Mouse (Mus musculus) stomach, postnatal 0 days (tissue): ENCODE measurements around the gene Ttc23.

Experiments
- CTCF ChIP-seq: IDR thresholded peaks from 2 replicates; pipeline ENCODE4 v1.5.1; 2016; ENCODE audit warnings: antibody characterized with exemption, low read depth, mild to moderate bottlenecking, moderate library complexity
- EP300 ChIP-seq: optimal IDR thresholded peaks from 2 replicates; pipeline ENCODE3; 2016; ENCODE audit warnings: antibody characterized with exemption

GRCm38 (mm10) chr7:67715176-67715575 is 68.0 kb downstream of the Ttc23 start:
- no peak for TF ChIP-seq CTCF
- TF ChIP-seq EP300 = no peak
